Mouse (Mus musculus): Measurements from ENCODE around the gene Gm17387.
A peak's percentile ranks its signal among the peaks of the same experiment; 100 is the strongest.

The Gm17387 gene

DNA sequence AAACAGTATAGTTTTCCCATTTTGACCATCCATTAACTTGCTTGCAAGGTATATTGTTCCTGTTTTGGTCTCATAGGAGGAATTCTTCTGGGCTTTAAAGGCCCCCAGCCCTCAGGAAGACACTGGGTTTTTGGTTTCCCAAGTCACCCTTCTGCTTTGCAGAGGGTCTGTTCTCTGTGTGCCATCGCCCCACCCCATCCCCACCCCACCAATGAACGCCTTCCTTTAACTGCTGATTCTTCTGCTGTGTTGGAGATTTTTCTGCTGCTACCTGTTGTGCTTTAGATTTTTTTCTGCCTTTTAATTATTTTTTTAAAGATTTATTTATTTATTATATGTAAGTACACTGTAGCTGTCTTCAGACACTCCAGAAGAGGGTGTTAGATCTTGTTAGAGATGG, at the start of gene Gm17387:
Gm17387 (plus strand) TSS at position 301 of the 400 bp plus-strand sequence.
- no peak for DNase-seq (ENCODE audit: low spot score)

DNA sequence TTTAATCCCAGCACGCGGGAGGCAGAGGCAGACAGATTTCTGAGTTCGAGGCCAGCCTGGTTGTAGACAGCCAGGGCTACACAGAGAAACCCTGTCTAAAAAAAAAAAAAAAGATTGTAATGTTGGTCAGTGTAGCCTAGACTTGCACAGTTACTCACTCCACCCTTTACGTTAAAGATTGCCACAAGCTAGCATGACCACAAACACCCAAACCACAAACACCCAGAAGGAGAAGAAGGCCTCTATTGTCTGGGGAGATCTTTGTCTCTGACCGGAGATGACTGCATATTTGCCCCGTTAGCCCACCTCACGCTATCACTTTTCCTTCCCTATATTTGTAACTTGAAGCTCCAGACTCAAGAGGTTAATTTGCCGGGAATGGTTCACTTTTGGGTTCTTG, 47.2 kb upstream of the Gm17387 start:
- no peak for DNase-seq (ENCODE audit: low spot score)

DNA sequence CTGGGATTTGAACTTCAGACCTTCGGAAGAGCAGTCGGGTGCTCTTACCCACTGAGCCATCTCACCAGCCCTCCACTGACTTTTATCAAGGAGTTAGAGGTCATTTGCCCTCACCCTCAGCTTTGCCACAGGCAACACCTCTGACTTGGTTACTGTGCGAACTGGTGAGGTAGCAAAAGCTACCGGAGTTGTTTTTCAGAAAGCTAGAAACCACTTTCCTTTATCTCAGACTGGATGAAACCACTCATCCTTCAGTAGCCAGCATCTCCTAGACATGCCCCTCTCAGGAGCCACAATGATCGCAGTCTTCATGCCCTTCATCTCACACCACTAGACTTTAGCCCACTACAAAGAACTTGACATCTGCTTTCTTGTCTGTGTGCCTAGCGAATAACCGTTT, 46.0 kb upstream of the Gm17387 start:
- no peak for DNase-seq (ENCODE audit: low spot score)

DNA sequence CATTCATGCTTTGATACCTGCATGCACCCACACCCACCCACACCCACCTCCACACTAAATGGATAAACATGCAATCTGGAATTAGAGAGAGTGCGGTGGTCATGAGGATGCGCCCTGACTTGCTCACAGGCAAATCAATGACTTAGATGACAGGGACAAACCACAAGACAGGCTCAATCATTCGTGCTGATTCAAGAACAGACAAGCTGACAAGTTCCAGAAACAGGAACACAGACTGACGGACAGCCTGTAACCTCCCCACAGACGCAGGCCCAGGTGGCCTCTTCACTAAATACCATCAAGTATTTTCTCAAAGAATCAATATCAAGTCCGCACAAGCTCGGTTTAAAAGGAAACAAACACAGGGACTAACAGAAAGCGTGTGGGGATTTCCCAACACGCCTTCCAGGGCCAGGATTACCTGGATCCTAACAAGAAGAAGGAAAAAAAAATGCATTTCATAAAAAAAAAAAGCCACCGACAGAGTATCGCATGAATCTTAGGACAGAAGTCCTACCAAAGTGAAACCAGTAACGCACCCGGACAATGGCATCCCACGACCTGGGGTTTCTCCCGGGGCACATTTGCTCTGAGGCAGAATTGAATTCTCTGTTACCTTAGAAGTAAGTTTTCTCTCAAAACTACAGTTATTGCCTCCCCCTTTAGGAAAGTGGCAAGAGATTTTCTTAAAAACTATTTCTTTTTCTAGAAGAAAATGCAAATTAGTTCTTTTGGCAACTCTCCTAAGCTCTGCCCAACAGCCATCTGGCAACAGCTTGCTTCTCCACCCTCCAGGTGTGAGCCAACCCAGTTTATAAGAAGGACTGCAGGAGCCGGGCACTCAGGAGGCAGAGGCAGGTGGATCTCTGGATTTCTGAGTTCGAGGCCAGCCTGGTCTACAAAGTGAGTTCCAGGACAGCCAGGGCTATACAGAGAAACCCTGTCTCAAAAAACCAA, 41.5 kb upstream of the Gm17387 start:
- no peak for DNase-seq (ENCODE audit: low spot score)

DNA sequence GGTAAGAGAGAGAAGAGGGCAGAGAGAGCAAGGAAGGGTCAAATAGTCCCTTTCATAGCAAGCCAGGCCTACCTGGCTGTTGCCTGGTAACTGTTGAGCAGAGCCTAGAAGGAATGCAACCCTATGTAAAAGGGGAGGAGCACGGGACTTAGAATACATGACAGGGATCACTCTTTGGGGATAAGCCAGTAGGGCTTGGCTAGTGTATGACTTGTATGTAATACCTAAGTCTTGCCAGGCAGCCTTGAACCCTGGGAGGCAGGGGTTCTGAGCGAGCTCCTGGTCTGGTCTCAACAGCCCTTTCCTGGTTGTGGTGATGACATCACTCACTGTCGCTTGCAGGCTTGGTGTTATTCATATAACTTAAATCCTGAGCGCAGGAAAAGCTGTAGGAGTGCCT, 39.9 kb upstream of the Gm17387 start:
- DNase-seq (ENCODE audit: low spot score) = no peak

DNA sequence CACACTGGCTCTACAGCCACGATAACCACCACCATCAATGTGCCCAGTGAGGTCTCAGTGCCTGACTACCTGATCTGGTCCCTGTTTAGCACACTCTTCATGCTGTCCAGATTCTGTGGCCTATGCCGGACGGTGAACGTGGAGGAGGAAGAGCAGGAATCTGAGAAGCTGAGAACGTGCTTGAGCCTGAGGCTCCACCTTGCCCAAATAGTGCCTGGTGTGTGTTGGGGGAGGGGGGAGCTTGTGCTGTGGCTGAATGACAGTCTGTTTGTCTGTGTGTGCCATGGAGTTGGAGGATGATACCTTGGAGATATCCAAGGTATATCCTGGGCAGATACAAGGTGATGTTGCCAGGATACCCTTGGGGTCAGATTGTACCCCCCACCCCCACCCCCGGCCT, 38.7 kb upstream of the Gm17387 start:
- no peak for DNase-seq (ENCODE audit: low spot score)

DNA sequence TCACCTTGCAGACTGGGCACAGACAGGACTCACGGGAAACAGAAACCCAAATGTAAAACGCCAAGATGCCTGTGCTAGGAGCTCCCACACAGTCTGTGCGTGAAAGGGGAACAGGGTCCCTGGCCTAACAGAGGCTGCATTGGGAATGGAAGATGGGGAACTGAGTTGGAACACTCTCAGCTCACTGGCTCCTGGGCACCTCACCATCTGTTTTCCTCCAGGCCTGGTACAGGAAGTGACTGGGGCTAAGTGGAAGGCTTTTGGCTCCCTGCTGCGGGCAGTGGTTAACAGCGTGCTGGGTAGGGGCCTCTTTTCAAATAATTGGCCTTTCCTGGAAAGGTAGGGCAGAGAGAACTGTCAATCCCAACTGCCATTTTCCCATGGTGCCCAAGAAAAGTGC, 38.3 kb upstream of the Gm17387 start:
- no peak for DNase-seq (ENCODE audit: low spot score)

DNA sequence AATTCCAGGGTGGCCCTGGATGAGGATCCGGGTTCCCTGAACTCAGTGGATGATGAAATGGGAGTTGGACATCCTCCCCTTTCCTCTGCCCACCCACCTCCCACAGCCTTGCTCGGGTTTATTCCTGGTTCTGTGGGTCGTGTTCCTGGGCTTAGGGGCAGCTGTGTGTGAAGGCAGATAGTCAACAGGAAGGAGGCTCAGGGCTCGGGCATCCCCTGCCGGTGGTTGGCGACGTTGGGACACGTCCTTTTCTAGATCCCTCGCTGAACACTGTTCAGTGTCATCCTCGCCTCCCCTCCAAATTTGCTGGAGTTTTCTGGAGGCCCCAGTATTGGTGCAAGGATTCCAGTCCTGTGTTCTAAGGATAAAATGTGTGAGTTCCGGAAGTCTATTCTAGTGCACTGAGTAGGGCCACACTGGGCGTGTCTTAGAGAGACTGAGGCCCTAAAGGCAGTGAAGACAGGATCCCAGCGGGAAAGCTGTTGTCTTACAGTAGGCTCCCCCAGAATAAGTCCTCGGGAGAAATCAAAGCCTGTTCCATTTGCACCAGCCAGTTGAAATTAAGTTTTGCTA, 37.7 kb upstream of the Gm17387 start:
- DNase-seq (ENCODE audit: low spot score) = no peak

DNA sequence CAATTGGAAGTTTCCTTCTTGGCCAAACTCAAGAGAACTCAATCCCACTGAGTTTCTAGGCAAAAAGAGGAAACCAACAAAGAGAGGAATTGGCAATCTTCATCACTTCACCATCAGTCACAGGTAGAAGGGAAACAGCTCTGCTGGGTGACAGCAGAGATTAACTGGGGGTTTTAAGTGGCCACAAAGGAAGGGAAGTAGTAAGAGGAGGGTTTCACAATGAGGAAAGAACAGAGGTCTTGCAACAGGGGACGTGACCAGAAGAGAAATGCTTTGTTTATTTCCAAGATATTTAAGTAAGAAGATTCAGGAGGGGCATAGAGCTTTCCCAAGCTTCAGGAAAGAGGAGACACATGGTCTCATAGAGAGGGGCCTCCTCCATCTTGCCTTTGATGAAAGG, 31.1 kb upstream of the Gm17387 start:
- DNase-seq (ENCODE audit: low spot score) = no peak

DNA sequence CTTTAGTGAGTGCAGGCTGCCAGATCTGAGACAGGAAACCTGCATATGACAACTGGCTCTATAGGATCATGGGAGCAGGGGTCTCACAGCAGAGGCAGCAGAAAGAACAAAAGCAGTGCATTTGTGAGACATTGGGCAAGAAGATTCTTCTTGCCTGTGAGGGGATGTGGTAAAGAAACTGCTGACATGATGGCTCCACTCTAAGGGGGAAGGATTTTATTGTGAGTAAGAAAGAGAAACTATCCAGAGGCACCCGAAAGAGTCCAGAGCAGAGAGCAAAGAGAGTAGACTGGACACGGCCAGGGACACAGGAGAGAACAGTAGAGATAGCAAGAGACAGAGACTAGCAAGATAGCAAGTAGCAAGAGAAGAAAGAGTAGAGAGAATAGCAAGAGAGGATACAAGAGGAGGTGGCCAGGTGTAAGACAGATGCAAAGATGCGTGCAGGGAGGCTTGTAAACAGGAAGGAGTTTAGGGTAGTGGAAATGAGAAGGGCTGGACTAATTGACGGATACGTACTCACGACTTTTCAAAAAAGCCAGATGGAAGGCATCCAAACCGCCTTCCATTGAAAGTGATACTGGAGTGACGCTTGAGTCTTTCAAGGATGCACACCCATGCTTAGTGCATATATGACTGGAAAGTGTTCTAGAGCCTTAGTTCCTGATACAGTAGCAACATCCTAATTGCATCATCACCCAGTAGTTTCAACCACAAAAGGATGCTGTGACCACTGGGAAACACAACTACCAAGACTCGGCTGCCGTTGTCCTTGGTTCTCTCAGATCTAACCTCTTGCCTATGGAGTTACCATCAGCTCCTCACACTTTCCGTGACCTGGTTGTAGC, 29.9 kb upstream of the Gm17387 start:
- DNase-seq (ENCODE audit: low spot score) = no peak

DNA sequence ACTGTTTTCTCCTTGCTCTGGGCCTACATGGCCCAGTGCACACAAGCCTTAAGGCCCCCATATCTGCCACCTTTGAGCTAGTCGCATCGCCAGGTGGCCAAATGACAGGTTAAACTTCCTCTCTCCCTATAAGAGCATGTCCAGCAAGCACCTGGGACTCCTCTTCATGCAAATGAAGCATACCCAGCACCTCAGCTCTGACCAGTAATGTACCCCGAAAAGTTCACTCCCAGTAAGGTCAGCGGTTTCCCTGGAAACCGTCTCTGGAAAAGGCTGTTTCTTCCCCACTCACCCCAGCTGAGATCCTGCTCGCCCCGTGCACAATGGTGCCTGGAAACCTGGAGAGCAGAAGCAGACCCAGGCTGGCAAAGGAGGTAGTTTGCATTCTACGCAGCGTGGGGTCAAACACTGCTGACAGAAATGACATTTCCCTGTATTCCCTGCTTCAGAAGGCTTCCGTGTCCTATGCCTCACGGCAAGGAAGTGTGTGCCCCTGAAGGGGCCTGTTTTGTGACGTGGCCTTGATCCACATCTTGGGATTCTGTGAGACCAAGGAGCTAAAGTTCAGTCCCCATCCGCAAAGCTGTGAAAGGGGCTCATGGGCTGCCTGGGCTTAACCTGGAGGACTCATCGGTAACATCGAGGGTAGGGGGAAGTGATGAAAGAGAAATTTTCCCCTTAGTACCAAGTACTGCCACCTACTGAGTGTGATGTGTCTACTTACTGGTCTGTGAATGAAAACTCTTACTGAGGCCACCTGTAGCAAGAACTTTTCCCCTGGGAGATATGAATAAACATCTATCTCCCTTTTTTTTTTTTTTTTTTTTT, 27.8 kb upstream of the Gm17387 start:
- DNase-seq (ENCODE audit: low spot score) = no peak

DNA sequence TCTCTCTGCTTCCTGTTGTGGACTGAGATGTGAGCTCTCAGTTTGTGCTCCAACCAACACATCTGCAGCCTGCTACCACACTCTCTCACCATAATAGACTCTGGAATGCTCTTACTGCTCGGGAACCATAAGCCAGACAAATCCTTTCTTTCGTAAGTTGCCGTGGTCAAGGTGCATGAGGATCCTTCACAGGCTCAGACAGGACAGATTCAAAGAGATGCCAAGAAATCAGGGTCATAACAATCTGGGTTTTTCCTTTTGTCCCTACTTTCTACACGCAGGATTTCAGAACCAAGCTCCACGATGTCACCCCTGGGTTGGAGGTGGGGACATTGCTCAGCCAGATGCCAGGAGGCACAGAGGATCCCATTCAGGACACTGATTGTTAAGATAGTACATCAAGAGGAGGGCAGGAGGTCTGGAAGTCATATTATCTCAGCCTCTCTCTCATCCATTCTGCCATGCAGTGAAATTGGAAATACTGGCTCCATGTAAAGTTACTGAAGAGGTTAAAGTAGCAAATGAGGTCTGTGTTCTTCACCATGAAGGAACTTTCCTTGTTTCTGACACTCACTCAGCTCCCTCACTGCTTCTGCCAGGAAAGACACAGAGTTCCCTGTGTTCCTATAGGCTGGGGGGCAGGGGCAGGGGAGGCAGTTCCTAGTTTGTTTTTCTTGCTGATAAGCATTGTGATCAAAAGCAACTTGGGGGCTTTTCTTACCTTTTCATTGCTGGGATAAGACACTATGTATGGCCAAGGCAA, 25.5 kb upstream of the Gm17387 start:
- no peak for DNase-seq (ENCODE audit: low spot score)

DNA sequence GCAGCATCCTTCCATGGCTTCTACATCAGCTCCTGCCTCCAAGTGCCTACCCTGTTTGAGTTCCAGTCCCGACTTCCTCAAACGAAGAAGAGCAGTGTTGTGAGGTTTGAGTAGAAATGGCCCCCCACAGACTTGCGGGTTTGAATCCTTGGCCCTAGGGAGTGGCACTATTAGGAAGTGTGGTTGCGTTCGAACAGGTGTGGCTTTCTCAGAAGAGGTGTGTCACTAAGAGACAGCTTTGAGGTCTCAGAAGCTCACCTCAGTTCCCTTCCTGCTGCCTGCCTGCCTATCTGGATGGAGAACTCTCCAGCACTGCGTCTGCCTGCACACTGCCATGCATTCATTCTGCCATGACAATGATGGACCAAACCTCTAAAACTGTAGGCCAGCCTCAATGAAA, 22.5 kb upstream of the Gm17387 start:
- DNase-seq (ENCODE audit: low spot score) = no peak

DNA sequence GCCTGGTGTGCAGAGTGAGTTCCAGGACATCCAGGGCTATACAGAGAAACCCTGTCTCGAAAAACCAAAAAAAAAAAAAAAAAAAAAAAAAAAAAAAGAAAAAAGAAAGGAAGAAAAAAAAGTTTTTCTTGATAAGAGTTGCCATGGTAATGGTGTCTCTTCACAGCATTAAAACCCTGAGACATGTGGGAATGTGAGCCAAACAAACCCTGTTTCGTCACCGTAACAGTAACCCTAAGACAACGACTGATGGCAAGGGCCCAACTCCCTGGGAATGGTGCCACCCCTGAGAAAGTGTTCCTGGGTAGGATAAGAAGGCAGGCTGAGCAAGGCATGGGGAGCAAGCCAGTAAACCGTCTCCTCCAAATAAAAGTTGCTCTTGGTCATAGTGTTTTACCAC, 22.0 kb upstream of the Gm17387 start:
- DNase-seq (ENCODE audit: low spot score) = no peak

DNA sequence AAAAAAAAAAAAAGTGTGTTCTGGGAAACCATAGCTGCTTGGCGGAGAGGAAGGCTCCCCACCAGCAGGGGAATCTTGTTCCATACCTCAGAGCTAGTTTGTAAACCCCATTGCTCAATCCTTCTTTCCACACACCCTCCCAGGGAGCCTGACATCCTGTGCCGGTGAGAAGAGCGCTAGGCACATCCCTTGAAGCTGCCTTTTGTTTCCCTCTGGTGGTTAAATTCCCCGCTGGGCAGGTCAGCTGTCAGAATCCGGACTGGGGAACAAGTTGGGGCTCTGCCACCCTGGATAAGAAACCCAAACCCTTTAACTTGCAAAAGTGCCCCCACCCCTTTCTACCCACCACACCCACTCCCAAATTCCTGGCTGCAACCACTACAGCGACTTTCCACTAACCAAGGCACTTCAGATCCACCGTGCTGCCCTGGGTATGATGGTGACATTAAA, 20.6 kb upstream of the Gm17387 start:
- DNase-seq (ENCODE audit: low spot score) = no peak

DNA sequence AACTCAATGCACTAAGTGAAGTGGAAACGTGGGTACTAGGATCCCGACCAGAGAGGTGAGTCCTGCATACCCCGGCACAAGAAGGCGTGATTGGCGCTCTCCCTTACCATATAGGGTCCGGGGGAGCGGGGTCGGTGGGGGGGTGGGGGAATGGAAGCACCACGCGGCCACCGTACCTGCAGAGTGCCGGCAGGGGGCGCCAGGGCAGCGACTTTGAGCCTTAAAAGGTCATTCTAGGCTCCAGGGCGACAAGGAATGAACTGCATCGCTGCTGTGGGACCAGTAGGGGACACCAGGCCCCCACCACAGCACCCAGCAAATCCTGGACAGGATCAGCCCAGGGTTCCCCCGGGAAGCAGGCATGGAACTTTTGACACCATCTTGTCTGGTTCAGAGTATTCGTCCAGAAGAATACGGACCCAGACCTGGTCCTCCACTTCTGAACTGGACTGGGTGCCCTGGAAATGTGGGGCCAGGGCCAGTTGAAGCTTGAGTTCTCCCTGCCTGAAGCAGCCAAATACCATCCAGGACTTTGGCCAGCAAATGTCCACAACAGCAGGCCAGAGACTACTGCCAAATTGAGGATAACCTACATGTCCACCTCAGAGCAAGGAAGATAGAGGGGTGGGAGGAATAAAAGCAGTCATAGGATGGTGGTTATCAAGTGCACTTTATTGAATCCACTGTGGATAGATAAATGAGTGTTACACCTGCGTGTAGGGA, 19.8 kb upstream of the Gm17387 start:
- DNase-seq (ENCODE audit: low spot score) = peak; percentile 46

DNA sequence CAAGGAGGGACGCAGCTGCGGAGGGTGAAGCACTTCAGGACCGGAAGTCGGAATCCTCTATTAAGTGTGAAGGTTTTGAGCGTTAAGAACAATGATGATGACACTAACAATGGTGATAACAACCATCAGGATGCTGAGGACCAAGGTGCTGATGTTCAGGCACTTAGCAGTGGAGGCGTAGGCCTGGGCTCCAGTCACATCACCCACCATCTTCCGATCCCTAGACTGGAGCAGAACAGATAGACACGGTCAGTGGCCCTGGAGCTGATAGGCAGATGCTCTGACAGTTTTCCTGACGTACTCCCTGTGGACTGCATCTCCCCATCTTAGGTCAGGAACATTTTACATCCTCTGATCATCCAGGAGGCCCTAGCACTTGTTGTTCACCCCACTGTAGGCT, 19.3 kb upstream of the Gm17387 start:
- DNase-seq (ENCODE audit: low spot score) = no peak

DNA sequence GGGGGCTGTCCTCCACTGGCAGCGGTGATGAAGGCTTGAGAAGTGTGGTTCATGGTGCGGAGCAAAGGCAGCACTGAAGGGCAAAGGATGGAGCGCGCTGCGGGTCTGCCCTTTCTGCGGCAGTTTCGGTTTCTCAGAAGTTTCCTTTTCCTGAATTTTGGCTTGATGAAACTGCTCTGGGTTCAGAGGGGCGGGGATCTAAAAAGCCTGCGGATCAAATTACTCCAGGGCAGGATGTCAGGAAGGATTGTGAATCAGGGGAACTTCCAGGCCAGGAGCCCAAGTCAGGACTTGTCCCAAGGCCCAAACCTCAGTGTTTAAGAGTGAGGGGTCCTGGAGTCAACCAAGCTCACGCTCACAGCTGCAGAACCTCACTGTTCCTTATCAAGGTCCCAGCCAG, 18.3 kb upstream of the Gm17387 start, which contains the start of gene Ifitm3:
Ifitm3 (minus strand) TSS at position 178 of the 400 bp plus-strand sequence.
- peak; percentile 24 for DNase-seq (ENCODE audit: low spot score)

DNA sequence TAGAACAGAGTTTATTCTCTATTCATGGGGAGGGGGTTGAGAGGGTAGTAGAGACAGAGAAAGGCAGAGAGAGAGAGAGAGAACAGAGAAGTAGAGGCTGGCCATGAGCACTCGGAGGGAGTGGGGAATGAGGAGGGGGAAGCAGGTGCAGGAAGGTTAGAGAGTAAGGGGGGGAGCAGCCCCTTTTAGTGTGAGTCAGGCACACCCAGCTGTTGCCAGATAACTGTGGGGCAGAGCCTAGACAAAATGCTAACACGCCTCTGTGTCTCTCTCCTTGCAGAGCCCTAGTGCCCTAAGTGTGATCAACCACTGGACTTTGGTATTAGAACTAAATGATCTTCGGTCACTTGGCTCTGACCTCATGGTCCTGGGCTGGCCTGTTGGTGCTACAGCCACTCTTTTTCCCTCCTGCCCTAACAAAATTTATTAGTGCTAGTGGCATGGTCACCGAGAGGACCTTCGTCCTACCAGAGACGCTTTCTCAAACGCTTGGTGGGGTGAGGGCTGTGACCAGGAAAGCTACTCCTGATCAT, 17.6 kb upstream of the Gm17387 start:
- DNase-seq (ENCODE audit: low spot score) = no peak

Measured in ovary, adult 18-20 months (tissue).